Mouse (Mus musculus): ENCODE measurements around the gene Dlgap1. TPM values are rescaled to one million over a fixed set of nuclear protein-coding genes. Genes with fewer than 3 reads are reported as not detected.
"Not testable (repeated sequence)": the region's sequence is repeated elsewhere in the genome, so short reads cannot be mapped to it uniquely, and the experiment has no call there.

Gene Dlgap1
- polyA plus RNA-seq, 2 experiments: 4.6 to 4.7 TPM

GRCm38 (mm10) chr17:70586735-70587425 lies 618.0 kb downstream of the Dlgap1 start:
- Histone ChIP-seq H3K9ac (ENCODE audit: low read depth, low read length, severe bottlenecking) (no peak overlapping the region), H3K27ac (replicated peaks; ENCODE audit: low read depth, low read length) (no peak overlapping the region), H3K4me2 (replicated peaks; ENCODE audit: low read depth, low read length, severe bottlenecking) (no peak overlapping the region), H3K9me3 (ENCODE audit: control insufficient read depth, low read length) (no peaks in the 10 kb centered on the region), H3K36me3 (ENCODE audit: control insufficient read depth, insufficient read depth, low read length) (no peaks in the 10 kb centered on the region), H3K27me3 (ENCODE audit: control insufficient read depth, insufficient read depth, low read length) (no peaks in the 10 kb centered on the region), H3K4me1 (ENCODE audit: control insufficient read depth, insufficient read depth, low read length) (no peaks in the 10 kb centered on the region), H3K4me3 (replicated peaks; ENCODE audit: low read length) (no peak overlapping the region)
- TF ChIP-seq POLR2A (IDR thresholded peaks at IDR 0.05; ENCODE audit: borderline replicate concordance, extremely low read depth, insufficient read depth, insufficient read length): no peak
- WGBS: 87% methylated on average over 13 of the region's 13 CpGs
- ATAC-seq (ENCODE audit: low FRiP score, low read depth) (no peak), DNase-seq (ENCODE audit: low spot score) (no peak)

DNA sequence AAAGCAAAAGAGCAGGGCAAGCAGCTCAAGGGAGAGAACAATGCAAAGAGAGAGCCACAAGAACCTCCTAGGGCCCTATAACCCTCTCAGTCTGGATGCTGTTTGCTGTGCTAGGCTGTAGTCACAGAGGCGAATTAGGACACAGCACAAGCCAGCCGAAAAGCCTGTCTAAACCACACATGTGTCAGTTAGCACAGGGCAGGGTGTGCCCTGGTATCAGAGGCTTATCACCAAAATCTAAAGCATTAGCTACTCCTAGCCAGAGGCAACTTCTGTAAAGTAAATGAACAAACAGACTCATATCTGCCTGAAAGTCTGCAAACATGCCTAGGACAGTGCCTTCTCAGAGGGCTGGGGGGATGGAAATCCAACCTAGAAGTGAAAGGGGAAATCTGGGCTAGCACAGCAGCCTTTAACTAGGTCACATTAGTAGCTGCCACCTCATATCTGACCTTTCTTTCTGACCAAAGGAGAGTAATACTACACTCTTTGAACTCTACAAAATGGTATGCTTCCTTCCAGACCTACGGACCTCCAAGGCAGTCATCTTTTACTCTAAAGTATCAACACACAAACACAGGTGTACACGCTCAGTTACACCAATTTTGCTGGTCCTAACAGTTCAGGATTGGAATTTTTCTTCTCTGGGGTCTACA lies 619.2 kb downstream of the Dlgap1 start:
- 89% methylated on average over 2 of the region's 4 CpGs for WGBS

DNA sequence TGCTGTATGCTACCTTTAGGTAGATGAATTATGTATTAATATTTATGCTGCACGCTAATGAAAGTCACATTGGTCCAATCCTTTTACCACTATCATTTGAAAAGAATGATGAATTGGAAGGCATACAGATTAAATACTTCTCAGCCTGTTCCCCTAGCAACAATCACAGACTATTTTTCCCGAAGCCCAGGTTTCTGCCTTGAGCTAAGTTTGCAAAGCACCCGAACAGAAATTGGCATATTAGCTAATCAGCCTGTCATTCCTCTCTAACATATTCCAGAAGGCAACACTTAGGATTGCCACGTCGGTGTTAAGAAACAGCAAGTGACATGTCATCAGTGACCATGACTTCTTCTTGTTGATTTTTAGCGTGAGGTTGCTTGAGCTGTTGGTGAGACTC lies 619.8 kb downstream of the Dlgap1 start:
- WGBS: 71% methylated on average over 6 of the region's 6 CpGs

More for the DNA sequence above, 619.2 kb downstream of the Dlgap1 start:
- DNase-seq (ENCODE audit: low spot score); H3K4me3 ChIP-seq (replicated peaks; ENCODE audit: low read length); H3K27ac ChIP-seq (replicated peaks; ENCODE audit: low read depth, low read length); H3K9ac ChIP-seq (ENCODE audit: low read depth, low read length, severe bottlenecking); H3K36me3 ChIP-seq (ENCODE audit: control insufficient read depth, insufficient read depth, low read length); H3K27me3 ChIP-seq (ENCODE audit: control insufficient read depth, insufficient read depth, low read length); H3K4me2 ChIP-seq (replicated peaks; ENCODE audit: low read depth, low read length, severe bottlenecking); H3K9me3 ChIP-seq (ENCODE audit: control insufficient read depth, low read length); H3K4me1 ChIP-seq (ENCODE audit: control insufficient read depth, insufficient read depth, low read length); ATAC-seq (ENCODE audit: low FRiP score, low read depth): not testable (repeated sequence)

DNA sequence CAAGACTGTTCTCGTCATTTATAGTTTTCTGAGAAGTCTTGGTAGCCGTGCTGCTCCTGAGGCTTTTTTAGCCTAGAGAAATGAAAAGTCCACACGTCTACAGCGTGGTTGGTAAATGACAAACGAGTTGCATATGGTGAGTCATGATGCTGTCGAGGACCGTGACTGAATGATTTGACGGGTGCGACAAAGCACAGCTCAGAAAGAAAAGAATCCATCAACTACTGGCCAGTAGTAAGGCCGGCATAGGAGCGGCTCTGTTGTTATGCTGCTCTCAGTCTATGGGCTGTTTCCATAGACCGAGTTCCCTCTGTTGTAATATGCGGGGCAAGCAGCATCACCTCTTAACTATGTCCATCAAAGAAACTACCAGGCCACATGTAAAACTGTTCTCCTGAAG lies 620.3 kb downstream of the Dlgap1 start:
- Histone ChIP-seq H3K36me3 (ENCODE audit: control insufficient read depth, insufficient read depth, low read length) (no peaks in the 10 kb centered on the region), H3K9me3 (ENCODE audit: control insufficient read depth, low read length) (no peaks in the 10 kb centered on the region), H3K9ac (ENCODE audit: low read depth, low read length, severe bottlenecking) (no peak overlapping the region), H3K4me2 (replicated peaks; ENCODE audit: low read depth, low read length, severe bottlenecking) (no peak overlapping the region), H3K27me3 (ENCODE audit: control insufficient read depth, insufficient read depth, low read length) (no peaks in the 10 kb centered on the region), H3K4me3 (replicated peaks; ENCODE audit: low read length) (no peak overlapping the region), H3K4me1 (ENCODE audit: control insufficient read depth, insufficient read depth, low read length) (no peaks in the 10 kb centered on the region), H3K27ac (replicated peaks; ENCODE audit: low read depth, low read length) (no peak overlapping the region)
- DNase-seq (ENCODE audit: low spot score) (no peak), ATAC-seq (ENCODE audit: low FRiP score, low read depth) (no peak)
- TF ChIP-seq POLR2A (IDR thresholded peaks at IDR 0.05; ENCODE audit: borderline replicate concordance, extremely low read depth, insufficient read depth, insufficient read length): no peak
- 66% methylated on average over 13 of the region's 13 CpGs for WGBS

More for the DNA sequence above, 619.8 kb downstream of the Dlgap1 start:
- H3K4me1 ChIP-seq (ENCODE audit: control insufficient read depth, insufficient read depth, low read length): no peaks in the 10 kb centered on the region
- H3K9ac ChIP-seq (ENCODE audit: low read depth, low read length, severe bottlenecking): no peak overlapping the region
- no peak for TF ChIP-seq POLR2A (IDR thresholded peaks at IDR 0.05; ENCODE audit: borderline replicate concordance, extremely low read depth, insufficient read depth, insufficient read length)
- H3K4me3 ChIP-seq (replicated peaks; ENCODE audit: low read length): no peak overlapping the region
- no peaks in the 10 kb centered on the region for H3K9me3 ChIP-seq (ENCODE audit: control insufficient read depth, low read length)
- no peaks in the 10 kb centered on the region for H3K36me3 ChIP-seq (ENCODE audit: control insufficient read depth, insufficient read depth, low read length)
- no peak overlapping the region for H3K4me2 ChIP-seq (replicated peaks; ENCODE audit: low read depth, low read length, severe bottlenecking)
- DNase-seq (ENCODE audit: low spot score) (no peak), ATAC-seq (ENCODE audit: low FRiP score, low read depth) (no peak)
- no peaks in the 10 kb centered on the region for H3K27me3 ChIP-seq (ENCODE audit: control insufficient read depth, insufficient read depth, low read length)
- no peak overlapping the region for H3K27ac ChIP-seq (replicated peaks; ENCODE audit: low read depth, low read length)

DNA sequence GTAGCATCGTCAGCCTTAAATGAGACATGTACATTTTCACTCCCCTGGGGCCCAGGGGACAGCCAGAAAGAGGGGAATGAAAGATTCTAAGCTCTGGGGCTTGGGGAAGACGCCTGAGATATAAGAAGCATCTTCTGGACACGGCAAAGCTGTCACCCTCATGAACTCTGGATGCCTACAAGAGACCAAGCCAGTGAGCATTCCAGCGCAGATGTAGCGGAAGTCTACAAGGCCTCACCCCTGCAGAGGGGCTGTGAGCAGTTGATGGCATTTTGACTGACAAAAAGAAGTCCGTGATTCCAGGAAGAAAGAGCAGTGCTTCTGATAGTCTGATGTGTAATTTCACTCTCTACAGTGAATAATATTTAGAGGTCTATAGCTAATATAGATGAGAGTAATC lies 621.6 kb downstream of the Dlgap1 start:
- ATAC-seq (ENCODE audit: low FRiP score, low read depth) (no peak), DNase-seq (ENCODE audit: low spot score) (no peak)
- H3K9me3 ChIP-seq (ENCODE audit: control insufficient read depth, low read length): no peaks in the 10 kb centered on the region
- no peaks in the 10 kb centered on the region for H3K36me3 ChIP-seq (ENCODE audit: control insufficient read depth, insufficient read depth, low read length)
- no peak overlapping the region for H3K27ac ChIP-seq (replicated peaks; ENCODE audit: low read depth, low read length)
- 74% methylated on average over 6 of the region's 6 CpGs for WGBS
- H3K4me2 ChIP-seq (replicated peaks; ENCODE audit: low read depth, low read length, severe bottlenecking): no peak overlapping the region
- no peaks in the 10 kb centered on the region for H3K4me1 ChIP-seq (ENCODE audit: control insufficient read depth, insufficient read depth, low read length)
- no peaks in the 10 kb centered on the region for H3K27me3 ChIP-seq (ENCODE audit: control insufficient read depth, insufficient read depth, low read length)
- no peak for TF ChIP-seq POLR2A (IDR thresholded peaks at IDR 0.05; ENCODE audit: borderline replicate concordance, extremely low read depth, insufficient read depth, insufficient read length)
- no peak overlapping the region for H3K4me3 ChIP-seq (replicated peaks; ENCODE audit: low read length)
- no peak overlapping the region for H3K9ac ChIP-seq (ENCODE audit: low read depth, low read length, severe bottlenecking)
